Mouse (Mus musculus): ENCODE measurements around the gene Slc1a1.

Gene Slc1a1

GRCm38 (mm10) chr19:28834798-28835499 is at the start of gene Slc1a1:
Gene Slc1a1 (plus strand): TSS chr19:28835049.
- DNase-seq (ENCODE audit: low spot score), result no peak

DNA sequence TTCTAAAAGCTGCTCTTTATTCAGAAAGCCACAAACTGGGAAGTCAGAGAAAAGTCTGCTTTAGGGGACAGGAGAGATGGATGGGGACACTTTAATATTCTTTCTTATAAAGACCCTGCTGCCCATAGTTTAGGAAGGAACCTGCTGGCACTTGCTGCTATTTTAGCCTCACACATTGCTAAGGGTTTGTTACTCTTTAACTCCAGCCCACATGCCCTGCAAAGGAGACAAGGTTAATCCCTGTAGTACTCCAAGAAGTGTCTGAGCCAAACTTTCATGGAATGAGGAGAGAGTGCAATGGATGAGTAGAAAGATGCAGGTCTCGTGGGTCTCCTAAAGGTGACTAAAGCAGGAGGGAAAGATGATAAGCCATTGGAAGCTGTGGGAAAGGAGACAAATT is 44.7 kb upstream of the Slc1a1 start:
- no peak for DNase-seq (ENCODE audit: low spot score)

GRCm38 (mm10) chr19:28793307-28793706 is 41.5 kb upstream of the Slc1a1 start:
- DNase-seq (ENCODE audit: low spot score), result no peak

- DNase-seq (ENCODE audit: low spot score), result no peak
Measured at GRCm38 (mm10) chr19:28796146-28796848, 38.6 kb upstream of the Slc1a1 start.

GRCm38 (mm10) chr19:28796966-28797365 is 37.9 kb upstream of the Slc1a1 start:
- no peak for DNase-seq (ENCODE audit: low spot score)

- DNase-seq (ENCODE audit: low spot score), result no peak
Measured at GRCm38 (mm10) chr19:28797611-28798010, 37.2 kb upstream of the Slc1a1 start.

- DNase-seq (ENCODE audit: low spot score), result no peak
Measured at GRCm38 (mm10) chr19:28800448-28800847, 34.4 kb upstream of the Slc1a1 start.

DNA sequence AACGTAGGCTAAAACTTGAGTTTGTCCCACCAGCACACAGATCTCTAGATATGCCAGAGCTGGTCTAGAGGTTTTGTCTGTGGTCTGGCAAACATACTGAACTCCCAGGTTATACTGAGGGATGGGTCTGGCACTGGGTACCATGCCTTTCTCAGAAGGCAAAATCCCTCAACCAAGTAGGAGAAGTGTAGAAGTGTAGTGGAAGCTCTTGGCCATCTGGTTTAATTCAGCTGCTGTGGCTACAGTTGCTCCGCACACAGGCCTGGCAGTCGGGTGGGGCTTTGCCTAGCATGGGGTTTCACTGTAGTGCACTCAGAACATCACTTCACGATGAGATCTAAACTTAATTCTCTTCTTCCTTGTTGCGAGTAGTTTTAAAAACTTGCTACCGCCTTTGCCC is 28.6 kb upstream of the Slc1a1 start:
- no peak for DNase-seq (ENCODE audit: low spot score)

DNA sequence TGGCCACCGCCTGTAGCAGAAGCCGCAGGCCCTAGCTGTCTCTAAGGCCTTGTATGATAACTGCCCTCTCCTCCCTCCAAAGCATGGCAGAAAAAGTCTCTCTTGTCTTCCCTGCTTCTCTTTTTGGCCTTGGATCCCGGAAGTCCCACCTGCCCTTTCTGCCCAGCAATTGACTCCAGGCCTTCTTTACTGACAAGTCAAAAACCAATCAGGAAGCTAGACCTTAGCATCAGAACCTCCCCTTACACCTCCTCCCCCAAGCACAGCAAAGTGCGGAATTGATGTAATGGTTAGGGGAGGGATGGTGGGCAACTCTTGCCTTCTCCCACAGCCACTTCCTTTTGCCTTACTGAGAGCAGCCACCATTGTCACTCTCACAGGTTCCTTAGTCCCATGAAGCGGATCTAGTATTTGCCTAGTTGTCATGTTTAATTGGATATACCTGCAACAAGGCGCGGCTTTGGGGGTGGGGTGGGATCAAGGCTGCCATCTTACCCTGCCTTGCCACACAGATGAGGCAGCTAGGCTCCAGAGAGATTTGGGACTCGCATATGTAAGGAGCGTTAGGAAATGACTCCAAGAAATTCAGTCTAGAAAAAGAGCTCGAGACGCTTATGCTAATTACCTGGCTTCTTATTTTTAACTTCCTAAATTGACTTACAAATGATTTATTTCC is 27.9 kb upstream of the Slc1a1 start:
- DNase-seq (ENCODE audit: low spot score), result no peak

DNA sequence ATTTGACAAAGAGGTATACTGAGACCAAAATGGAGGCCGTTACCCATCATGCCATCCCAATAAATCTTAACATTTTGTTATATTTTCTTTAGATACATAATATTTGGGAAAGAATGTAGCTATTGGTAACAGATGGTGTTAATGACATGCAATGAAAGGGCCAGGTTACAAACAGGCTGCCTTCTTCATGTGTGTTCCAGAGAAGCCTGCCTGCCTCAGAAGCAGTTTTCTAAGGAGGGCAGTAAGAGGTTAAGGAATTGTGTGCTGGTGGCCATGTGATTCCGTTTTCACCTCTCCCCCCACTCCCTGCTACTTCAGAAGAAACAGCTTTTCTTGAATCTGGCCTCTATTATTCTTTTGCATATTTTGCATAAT is 27.4 kb upstream of the Slc1a1 start:
- DNase-seq (ENCODE audit: low spot score), result no peak

DNA sequence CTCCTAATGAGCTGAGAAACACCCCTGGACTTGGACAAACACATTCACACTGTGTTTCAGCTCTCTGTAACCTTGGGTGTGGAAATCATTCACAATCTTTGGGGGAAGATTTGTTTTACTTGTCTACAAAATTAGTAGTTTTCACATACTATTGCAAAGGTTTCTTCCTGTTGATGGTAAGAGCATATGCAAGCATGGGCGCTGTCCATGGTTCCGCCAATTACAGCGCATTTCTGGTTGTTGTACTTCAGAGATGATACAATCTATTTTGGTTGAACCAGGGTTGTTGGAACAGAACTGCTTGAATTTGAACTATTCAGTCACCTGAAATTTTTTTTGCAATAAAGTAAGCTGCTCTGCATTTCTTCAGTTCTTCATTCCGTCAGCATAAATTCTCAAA is 16.6 kb upstream of the Slc1a1 start:
- DNase-seq (ENCODE audit: low spot score), result no peak

DNA sequence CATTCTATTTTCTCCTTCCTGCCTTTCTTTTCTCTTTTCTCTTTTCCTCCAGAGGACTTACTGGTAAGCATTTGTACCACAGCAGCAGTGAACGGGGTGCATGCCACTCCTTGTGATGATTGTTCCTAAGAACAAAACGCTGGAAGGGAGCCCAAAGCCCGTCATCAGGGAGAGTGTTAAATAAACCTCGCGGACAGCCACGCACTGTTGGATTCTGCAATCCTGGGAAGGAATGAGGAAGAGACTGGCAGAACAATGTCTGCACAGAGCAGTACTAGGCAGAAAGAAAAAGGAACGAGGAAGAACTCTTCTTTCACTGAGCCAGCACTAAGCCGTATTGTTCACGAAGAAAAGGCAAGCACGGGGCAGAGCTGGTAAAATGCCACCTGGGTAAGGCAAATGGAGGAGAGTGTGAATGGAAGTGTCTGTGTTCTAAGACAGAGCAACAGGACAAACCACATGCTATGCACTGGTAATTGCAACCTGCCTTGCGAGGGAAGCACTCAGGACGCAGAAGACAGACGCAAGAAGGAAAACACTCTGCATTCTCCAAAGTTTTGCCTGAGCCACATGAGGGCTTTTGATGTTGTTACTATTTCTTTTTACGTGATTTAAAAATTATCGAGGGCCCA is 7.0 kb upstream of the Slc1a1 start:
- DNase-seq (ENCODE audit: low spot score), result no peak

- no peak for DNase-seq (ENCODE audit: low spot score)
Measured at GRCm38 (mm10) chr19:28831324-28831723, 3.5 kb upstream of the Slc1a1 start.

DNA sequence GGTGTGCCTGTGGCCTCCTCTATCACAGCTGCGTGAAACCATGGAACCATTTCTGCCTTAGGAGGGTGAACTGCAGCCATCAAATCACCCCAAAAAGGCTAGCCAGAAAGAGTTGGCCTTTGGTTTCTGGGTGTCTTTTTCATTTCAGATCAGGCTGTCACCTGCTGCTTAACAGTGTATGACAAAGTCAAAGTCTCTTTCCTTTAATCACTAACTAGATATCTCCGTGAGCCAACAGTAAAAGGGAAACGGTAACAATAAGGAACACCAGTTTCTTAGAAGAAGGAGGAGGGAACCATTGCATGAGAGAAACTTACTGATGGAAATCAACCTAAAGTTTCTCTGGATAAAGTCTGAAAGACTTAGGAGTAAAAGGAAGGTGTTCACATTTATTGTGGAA is 2.2 kb upstream of the Slc1a1 start:
- no peak for DNase-seq (ENCODE audit: low spot score)

GRCm38 (mm10) chr19:28834388-28834787 is 461 bp upstream of the Slc1a1 start:
- DNase-seq (ENCODE audit: low spot score), result no peak

- DNase-seq (ENCODE audit: low spot score), result no peak
Measured at GRCm38 (mm10) chr19:28835500-28835864, 633 bp downstream of the Slc1a1 start.

DNA sequence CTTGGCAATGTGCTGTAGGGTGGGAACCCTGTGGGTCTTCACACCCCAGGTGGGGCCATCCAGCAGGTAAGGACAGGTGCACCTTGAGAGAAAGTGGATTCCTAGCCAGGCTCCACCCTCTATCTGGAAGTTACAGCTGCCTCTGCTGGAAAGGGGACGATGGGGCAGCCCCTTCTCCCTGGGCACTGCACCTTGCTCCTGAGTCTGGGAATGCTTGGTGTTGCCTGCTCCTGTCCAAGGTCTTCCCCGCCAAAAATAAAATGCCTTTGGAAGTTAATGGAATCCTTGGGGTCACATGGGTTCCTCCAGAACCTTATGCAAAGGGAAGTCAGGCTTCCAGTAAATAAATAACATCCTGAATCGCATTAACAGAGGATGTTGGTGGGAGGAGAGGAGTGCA is 1.3 kb downstream of the Slc1a1 start:
- DNase-seq (ENCODE audit: low spot score), result no peak

GRCm38 (mm10) chr19:28836651-28837410 is 2.0 kb downstream of the Slc1a1 start:
- DNase-seq (ENCODE audit: low spot score), result no peak

DNA sequence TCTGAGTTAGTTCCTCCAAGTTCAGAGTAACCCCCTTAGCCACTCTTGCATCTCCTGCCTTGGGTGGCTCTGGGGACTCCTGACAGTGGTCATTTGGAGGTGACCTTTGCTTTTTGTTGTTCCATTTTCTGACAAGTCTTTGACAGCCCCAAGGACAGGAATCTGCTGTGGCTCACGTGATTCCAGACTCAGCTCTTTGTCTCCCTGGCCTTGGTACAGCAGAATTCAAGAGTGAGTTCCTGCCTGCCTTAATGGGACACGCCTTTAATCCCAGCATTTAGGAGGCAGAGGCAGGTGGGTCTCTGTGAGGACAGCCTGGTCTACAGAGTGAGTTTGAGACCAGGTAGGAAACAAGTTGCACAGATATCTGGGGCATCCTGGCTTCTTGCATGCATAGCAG is 3.9 kb downstream of the Slc1a1 start:
- no peak for DNase-seq (ENCODE audit: low spot score)

GRCm38 (mm10) chr19:28844946-28845710 is 10.3 kb downstream of the Slc1a1 start:
- DNase-seq (ENCODE audit: low spot score), result no peak

DNA sequence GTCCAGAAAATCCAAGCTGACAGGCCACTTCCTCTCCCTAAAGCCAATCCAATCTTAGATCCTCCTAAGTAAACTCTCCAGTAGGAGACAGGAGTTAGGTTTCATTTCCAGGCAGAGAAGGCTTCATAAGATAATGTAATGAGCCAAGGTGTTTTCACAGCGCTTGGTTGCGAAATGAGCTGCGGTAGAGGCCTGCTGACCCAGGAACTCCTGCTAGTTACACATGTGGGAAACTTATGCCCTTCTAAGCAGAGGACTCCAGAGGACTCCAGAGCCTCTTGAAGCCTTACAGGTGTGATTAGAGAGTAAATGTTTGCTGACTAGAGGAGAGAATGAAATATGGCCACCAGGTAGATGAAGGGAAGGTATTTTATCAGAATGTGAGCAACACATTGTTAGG is 15.7 kb downstream of the Slc1a1 start:
- no peak for DNase-seq (ENCODE audit: low spot score)

All from ovary, postnatal 10 days (tissue).